ENCODE assay signal across 8 mouse cellular contexts in the genomic region with DNA sequence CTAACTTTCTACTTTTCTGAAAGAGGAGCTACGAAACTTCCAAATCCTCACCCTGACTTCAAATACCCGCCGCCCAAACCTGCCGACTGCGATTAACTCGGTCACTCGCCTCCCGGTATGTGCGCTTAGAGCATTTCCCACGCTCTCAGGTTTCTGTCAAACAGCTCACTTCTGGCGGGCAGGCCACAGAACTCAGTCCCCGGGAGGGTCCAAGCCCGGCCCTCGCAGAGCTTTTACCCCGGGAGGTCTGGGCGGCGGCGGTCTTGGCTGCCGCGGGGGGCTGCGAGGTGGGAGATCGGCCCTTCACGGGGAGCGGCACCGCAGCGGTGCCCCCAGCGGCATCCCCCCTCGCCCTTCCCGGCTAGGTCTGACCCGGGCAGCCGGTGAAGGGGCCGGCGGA. TPM values are rescaled to one million over a fixed set of nuclear protein-coding genes. Genes with fewer than 3 reads are reported as not detected.
DNase-seq lines count a peak whose midpoint lies in the region; ATAC-seq and TF ChIP-seq lines count a peak whose summit lies in the region.

No protein-coding gene starts in this region.

- H3K27me3 ChIP-seq in kidney, embryonic 15.5 days = no peaks in the 10 kb centered on the region
- no peaks in the 10 kb centered on the region for H3K27me3 ChIP-seq in forebrain, embryonic 14.5 days (replicated peaks; ENCODE audit: control insufficient read depth, insufficient read depth, low read length)
- H3K27me3 ChIP-seq in limb, embryonic 15.5 days = no peaks in the 10 kb centered on the region

- WGBS in kidney, embryonic 15.5 days = under 1% methylated on average over 33 of the region's 33 CpGs
- 1% methylated on average over 32 of the region's 33 CpGs for WGBS in forebrain, embryonic 14.5 days
- WGBS in limb, embryonic 15.5 days = under 1% methylated on average over 33 of the region's 33 CpGs
- WGBS in olfactory bulb, adult 2 months = under 1% methylated on average over 33 of the region's 33 CpGs

- DNase-seq in kidney, adult 9 months = no peak
- DNase-seq in ZHBTc4 (ENCODE audit: low read depth, low spot score) = peak; percentile 62
- DNase-seq in forebrain, embryonic 14.5 days (ENCODE audit: low spot score) = no peak
- DNase-seq in layer of hippocampus, adult 18-20 months (ENCODE audit: low spot score in 2 of 2) = no peak
- DNase-seq in right cerebral cortex, adult 18-20 months = no peak

- peak overlapping the region; percentile 73 for H3K4me2 ChIP-seq in kidney, embryonic 15.5 days
- H3K4me2 ChIP-seq in forebrain, embryonic 14.5 days (ENCODE audit: low read length) = peak overlapping the region; percentile 87
- peak overlapping the region; percentile 63 for H3K4me2 ChIP-seq in limb, embryonic 15.5 days

- H3K36me3 ChIP-seq in kidney, embryonic 15.5 days = peaks cover 48% of the 10 kb centered on the region
- peaks cover 38% of the 10 kb centered on the region for H3K36me3 ChIP-seq in forebrain, embryonic 14.5 days (ENCODE audit: control insufficient read depth, insufficient read depth, low read length)
- H3K36me3 ChIP-seq in limb, embryonic 15.5 days = peaks cover 42% of the 10 kb centered on the region

- TF ChIP-seq POLR2A in olfactory bulb, adult 2 months (IDR thresholded peaks at IDR 0.05; ENCODE audit: insufficient read depth, low read depth, low read length) = no peak

- no peaks in the 10 kb centered on the region for H3K9me3 ChIP-seq in kidney, embryonic 15.5 days (replicated peaks)
- H3K9me3 ChIP-seq in forebrain, embryonic 14.5 days (replicated peaks; ENCODE audit: control insufficient read depth, low read length) = no peaks in the 10 kb centered on the region
- no peaks in the 10 kb centered on the region for H3K9me3 ChIP-seq in limb, embryonic 15.5 days

- H3K4me1 ChIP-seq in kidney, embryonic 15.5 days = peaks cover 25% of the 10 kb centered on the region
- peaks cover 12% of the 10 kb centered on the region for H3K4me1 ChIP-seq in forebrain, embryonic 14.5 days (ENCODE audit: control insufficient read depth, insufficient read depth, low read length)
- peaks cover 22% of the 10 kb centered on the region for H3K4me1 ChIP-seq in limb, embryonic 15.5 days
- peaks cover 34% of the 10 kb centered on the region for H3K4me1 ChIP-seq in olfactory bulb, adult 2 months (ENCODE audit: control insufficient read depth, insufficient read depth, low read length)

- peak; percentile 60; the same call in 1 of the 2 replicates for ATAC-seq in kidney, embryonic 15.5 days (replicated peaks; ENCODE audit: low FRiP score)
- ATAC-seq in forebrain, embryonic 14.5 days = peak; percentile 41
- ATAC-seq in limb, embryonic 15.5 days (ENCODE audit: insufficient number of reproducible peaks, low FRiP score, low TSS enrichment, low read depth) = no peak

- peak overlapping the region; percentile 99 for H3K4me3 ChIP-seq in kidney, embryonic 15.5 days (replicated peaks)
- peak overlapping the region; percentile 97 for H3K4me3 ChIP-seq in forebrain, embryonic 14.5 days (ENCODE audit: low read depth, low read length)
- H3K4me3 ChIP-seq in limb, embryonic 15.5 days = peak overlapping the region; percentile 100
- H3K4me3 ChIP-seq in olfactory bulb, adult 2 months (ENCODE audit: insufficient read depth, low read depth, low read length) = peak overlapping the region; percentile 79

- no peak for TF ChIP-seq CTCF in olfactory bulb, adult 2 months (IDR thresholded peaks at IDR 0.05; ENCODE audit: insufficient read depth, low read depth, low read length)

- peak overlapping the region; percentile 98 for H3K9ac ChIP-seq in kidney, embryonic 15.5 days
- peak overlapping the region; percentile 91 for H3K9ac ChIP-seq in forebrain, embryonic 14.5 days (ENCODE audit: low read length)
- H3K9ac ChIP-seq in limb, embryonic 15.5 days = peak overlapping the region; percentile 100

- peak overlapping the region; percentile 84 for H3K27ac ChIP-seq in kidney, embryonic 15.5 days
- peak overlapping the region; percentile 85; the same call in 1 of the 2 replicates for H3K27ac ChIP-seq in forebrain, embryonic 14.5 days (ENCODE audit: low read depth, low read length)
- peak overlapping the region; percentile 90 for H3K27ac ChIP-seq in limb, embryonic 15.5 days
- H3K27ac ChIP-seq in olfactory bulb, adult 2 months (ENCODE audit: insufficient read depth, low read depth, low read length) = peak overlapping the region; percentile 61

RNA-seq across cellular contexts. Expression of gene Bag5, which starts 0.6 kb away (rescaled TPM):
- 51.4 and 53.6 TPM in 2 replicates for polyA plus RNA-seq in kidney, embryonic 15.5 days (2015; fragmentation: Nextera tagmentation; extraction: Ambion mirVana)
- 60.4 and 65.8 TPM in 2 replicates for polyA plus RNA-seq in forebrain, embryonic 14.5 days (2014; fragmentation: Nextera tagmentation; extraction: Ambion mirVana)
- polyA plus RNA-seq in limb, embryonic 15.5 days (2015; fragmentation: Nextera tagmentation; extraction: Ambion mirVana) = 69.4 and 71.2 TPM in 2 replicates
- polyA plus RNA-seq in olfactory bulb, adult 2 months (2012; ENCODE audit: insufficient read depth, insufficient read length, low replicate concordance, missing spikeins) = not detected in 2 replicates
- 10 to 100 TPM; 54.9 to 58.5 TPM for total RNA-seq in layer of hippocampus, adult 18-20 months (2021)

RNA-seq across cellular contexts. Expression of gene Apopt1, which starts 0.6 kb away (rescaled TPM):
- polyA plus RNA-seq in kidney, embryonic 15.5 days (2015; fragmentation: Nextera tagmentation; extraction: Ambion mirVana) = 53.5 and 57.4 TPM in 2 replicates
- polyA plus RNA-seq in forebrain, embryonic 14.5 days (2014; fragmentation: Nextera tagmentation; extraction: Ambion mirVana) = 47.1 and 50.8 TPM in 2 replicates
- 48.4 and 51.2 TPM in 2 replicates for polyA plus RNA-seq in limb, embryonic 15.5 days (2015; fragmentation: Nextera tagmentation; extraction: Ambion mirVana)
- polyA plus RNA-seq in olfactory bulb, adult 2 months (2012; ENCODE audit: insufficient read depth, insufficient read length, low replicate concordance, missing spikeins) = not detected in 2 replicates
- 10 to 100 TPM; 32.9 to 37.4 TPM for total RNA-seq in layer of hippocampus, adult 18-20 months (2021)

RNA-seq across cellular contexts. Expression of gene Trmt61a, which starts 34.6 kb away (rescaled TPM):
- 10.7 and 12.8 TPM in 2 replicates for polyA plus RNA-seq in kidney, embryonic 15.5 days (2015; fragmentation: Nextera tagmentation; extraction: Ambion mirVana)
- polyA plus RNA-seq in forebrain, embryonic 14.5 days (2014; fragmentation: Nextera tagmentation; extraction: Ambion mirVana) = 5.8 and 7.8 TPM in 2 replicates
- polyA plus RNA-seq in limb, embryonic 15.5 days (2015; fragmentation: Nextera tagmentation; extraction: Ambion mirVana) = 14.4 and 14.8 TPM in 2 replicates
- polyA plus RNA-seq in olfactory bulb, adult 2 months (2012; ENCODE audit: insufficient read depth, insufficient read length, low replicate concordance, missing spikeins) = not detected in 2 replicates
- 10 to 100 TPM; 18.5 to 18.8 TPM for total RNA-seq in layer of hippocampus, adult 18-20 months (2021)

RNA-seq across cellular contexts. Expression of gene Ckb, which starts 40.3 kb away (rescaled TPM):
- 126 and 154 TPM in 2 replicates for polyA plus RNA-seq in kidney, embryonic 15.5 days (2015; fragmentation: Nextera tagmentation; extraction: Ambion mirVana)
- 1,532 and 1,552 TPM in 2 replicates for polyA plus RNA-seq in forebrain, embryonic 14.5 days (2014; fragmentation: Nextera tagmentation; extraction: Ambion mirVana)
- 132 and 183 TPM in 2 replicates for polyA plus RNA-seq in limb, embryonic 15.5 days (2015; fragmentation: Nextera tagmentation; extraction: Ambion mirVana)
- polyA plus RNA-seq in olfactory bulb, adult 2 months (2012; ENCODE audit: insufficient read depth, insufficient read length, low replicate concordance, missing spikeins) = 210 and 316 TPM in 2 replicates
- total RNA-seq in layer of hippocampus, adult 18-20 months (2021) = 1,000 to 10,000 TPM; 1,388 to 1,396 TPM

RNA-seq across cellular contexts. Expression of gene Klc1, which starts 46.2 kb away (rescaled TPM):
- polyA plus RNA-seq in kidney, embryonic 15.5 days (2015; fragmentation: Nextera tagmentation; extraction: Ambion mirVana) = 81.8 and 98.5 TPM in 2 replicates
- polyA plus RNA-seq in forebrain, embryonic 14.5 days (2014; fragmentation: Nextera tagmentation; extraction: Ambion mirVana) = 391 and 464 TPM in 2 replicates
- polyA plus RNA-seq in limb, embryonic 15.5 days (2015; fragmentation: Nextera tagmentation; extraction: Ambion mirVana) = 107 and 121 TPM in 2 replicates
- 135 and 1,741 TPM in 2 replicates for polyA plus RNA-seq in olfactory bulb, adult 2 months (2012; ENCODE audit: insufficient read depth, insufficient read length, low replicate concordance, missing spikeins)
- 100 to 1,000 TPM; 682 to 695 TPM for total RNA-seq in layer of hippocampus, adult 18-20 months (2021)

Comparison
In these comparisons a context has a peak if more than half of its experiments do, and no peak if none do; other contexts are left out.
1. RNA of gene Apopt1, which starts 0.6 kb away (polyA plus RNA-seq): 53.5 to 57.4 TPM in kidney, embryonic 15.5 days, 48.4 to 51.2 TPM in limb, embryonic 15.5 days and 47.1 to 50.8 TPM in forebrain, embryonic 14.5 days; not detected in olfactory bulb, adult 2 months; every median in the first group is over 10 times any median in the second.
2. Peak in every context shown above with its lines, with median percentiles within 50 percentile points of each other: H3K27ac ChIP-seq, H3K4me2 ChIP-seq, H3K4me3 ChIP-seq and H3K9ac ChIP-seq.